Mouse (Mus musculus): ENCODE measurements around the gene Gm21996.
"Not testable (repeated sequence)": the region's sequence is repeated elsewhere in the genome, so short reads cannot be mapped to it uniquely, and the experiment has no call there.

The Gm21996 gene

GRCm38 (mm10) chrY:89745432-89745831 lies at the start of gene Gm21996:
TSS of gene Gm21996 (minus strand) at chrY:89745532.
- DNase-seq (ENCODE audit: low read depth), result not testable (repeated sequence)

All from induced T-regulatory cell, adult 2 months (primary cell).